Mouse (Mus musculus) kidney, embryonic 15.5 days (tissue): ENCODE measurements at regions not wholly inside any gene's neighbourhood (a gene's known extent, or its start where the extent isn't known, plus 50 kb on each side); places are given as distances from the start of the nearest gene placed in this dataset.
A peak's percentile ranks its signal among the peaks of the same experiment; 100 is the strongest.

Source experiments
- ATAC-seq: fragments of 200-750 bp; cut with Nextera tagmentation; replicated peaks from 2 replicates; pipeline ENCODE4 v1.8.0; 2017; ENCODE audit warnings: moderate TSS enrichment; ENCODE audit not compliant: low FRiP score
- H3K27ac ChIP-seq: fragments of 300-500 bp; sonication (generic); 2 replicates; pipeline ENCODE4 v1.5.1; 2015; ENCODE audit warnings: mild to moderate bottlenecking, inconsistent platforms
- H3K27me3 ChIP-seq: fragments of 300-500 bp; sonication (generic); 2 replicates; pipeline ENCODE4 v1.6.1; 2015; ENCODE audit warnings: inconsistent platforms
- H3K36me3 ChIP-seq: fragments of 300-500 bp; sonication (generic); 2 replicates; pipeline ENCODE4 v1.6.1; 2015; ENCODE audit warnings: inconsistent platforms
- H3K4me1 ChIP-seq: fragments of 300-500 bp; sonication (generic); 2 replicates; pipeline ENCODE4 v1.6.1; 2015; ENCODE audit warnings: inconsistent platforms
- H3K4me2 ChIP-seq: fragments of 300-500 bp; sonication (generic); 2 replicates; pipeline ENCODE4 v1.6.1; 2015; ENCODE audit warnings: moderate library complexity, mild to moderate bottlenecking, inconsistent platforms
- H3K4me3 ChIP-seq: fragments of 300-500 bp; sonication (generic); replicated peaks from 2 replicates; pipeline ENCODE4 v1.5.1; 2015; ENCODE audit warnings: mild to moderate bottlenecking, inconsistent platforms
- H3K9ac ChIP-seq: fragments of 300-500 bp; sonication (generic); 2 replicates; pipeline ENCODE4 v1.6.1; 2015; ENCODE audit warnings: mild to moderate bottlenecking, inconsistent platforms
- H3K9me3 ChIP-seq: fragments of 300-500 bp; sonication (generic); replicated peaks from 2 replicates; pipeline ENCODE4 v1.6.1; 2016; ENCODE audit warnings: inconsistent platforms
- WGBS: fragments of 180-500 bp; shearing (Covaris S2); methylation state at CpG from one replicate; pipeline ENCODE4 v1.1.7; 2015; ENCODE audit warnings: mixed read lengths; 5-methylcytosine and 5-hydroxymethylcytosine counted together

GRCm38 (mm10) chr15:13455560-13456219 lies 282.2 kb upstream of the Cdh6 start:
- 81% methylated on average over 8 of the region's 8 CpGs for WGBS
- no peaks in the 10 kb centered on the region for H3K4me1 ChIP-seq
- no peak overlapping the region for H3K9ac ChIP-seq
- no peak for ATAC-seq
- H3K27ac ChIP-seq: no peak overlapping the region
- no peaks in the 10 kb centered on the region for H3K9me3 ChIP-seq
- no peak overlapping the region for H3K4me2 ChIP-seq
- H3K4me3 ChIP-seq: no peak overlapping the region
- no peaks in the 10 kb centered on the region for H3K27me3 ChIP-seq
- no peaks in the 10 kb centered on the region for H3K36me3 ChIP-seq

GRCm38 (mm10) chr15:13450385-13450784 lies 276.9 kb upstream of the Cdh6 start:
- Histone ChIP-seq H3K4me2 (no peak overlapping the region), H3K4me1 (no peaks in the 10 kb centered on the region), H3K9me3 (no peaks in the 10 kb centered on the region), H3K9ac (no peak overlapping the region), H3K36me3 (no peaks in the 10 kb centered on the region), H3K27me3 (no peaks in the 10 kb centered on the region), H3K4me3 (no peak overlapping the region), H3K27ac (no peak overlapping the region)
- no peak for ATAC-seq
- WGBS: 89% methylated on average over 5 of the region's 5 CpGs

- Histone ChIP-seq H3K4me3 (no peak overlapping the region), H3K27me3 (no peaks in the 10 kb centered on the region), H3K9ac (no peak overlapping the region), H3K4me2 (no peak overlapping the region), H3K36me3 (no peaks in the 10 kb centered on the region), H3K27ac (no peak overlapping the region), H3K9me3 (no peaks in the 10 kb centered on the region), H3K4me1 (no peaks in the 10 kb centered on the region)
- WGBS: 82% methylated on average over 1 of the region's 1 CpGs
- no peak for ATAC-seq
Observed at GRCm38 (mm10) chr15:13434608-13435007, 261.1 kb upstream of the Cdh6 start.

DNA sequence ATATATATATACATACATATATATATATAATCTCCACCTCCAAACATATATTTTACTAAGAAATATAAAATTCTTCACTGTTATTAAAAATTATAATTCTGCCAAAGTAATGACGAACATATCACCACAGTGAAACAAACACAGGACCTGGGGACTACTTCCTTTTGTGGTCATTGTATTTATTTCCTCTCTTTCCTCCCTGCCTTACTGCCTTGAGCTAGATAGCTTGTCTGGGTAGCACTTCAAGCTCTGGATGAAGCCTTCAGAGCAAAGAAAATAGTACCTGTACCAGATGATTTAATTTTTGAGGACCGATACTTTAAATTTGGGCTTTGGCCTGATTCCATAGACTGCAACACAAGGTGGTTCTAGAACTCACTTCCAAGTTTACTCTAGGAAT lies 259.5 kb upstream of the Cdh6 start:
- H3K27ac ChIP-seq: no peak overlapping the region
- no peaks in the 10 kb centered on the region for H3K9me3 ChIP-seq
- no peak overlapping the region for H3K4me3 ChIP-seq
- 88% methylated on average over 2 of the region's 2 CpGs for WGBS
- no peak overlapping the region for H3K4me2 ChIP-seq
- H3K27me3 ChIP-seq: no peaks in the 10 kb centered on the region
- no peaks in the 10 kb centered on the region for H3K4me1 ChIP-seq
- ATAC-seq: no peak
- H3K36me3 ChIP-seq: no peaks in the 10 kb centered on the region
- no peak overlapping the region for H3K9ac ChIP-seq

- no peaks in the 10 kb centered on the region for H3K9me3 ChIP-seq
- H3K4me2 ChIP-seq: no peak overlapping the region
- peak; percentile 87 for ATAC-seq
- no peak overlapping the region for H3K4me3 ChIP-seq
- no peaks in the 10 kb centered on the region for H3K4me1 ChIP-seq
- H3K9ac ChIP-seq: no peak overlapping the region
- H3K27me3 ChIP-seq: no peaks in the 10 kb centered on the region
- WGBS: 20% methylated on average over 3 of the region's 3 CpGs
- no peak overlapping the region for H3K27ac ChIP-seq
- no peaks in the 10 kb centered on the region for H3K36me3 ChIP-seq
Observed at GRCm38 (mm10) chr15:13419616-13420015, 246.1 kb upstream of the Cdh6 start.

- H3K4me2 ChIP-seq: no peak overlapping the region
- no peaks in the 10 kb centered on the region for H3K36me3 ChIP-seq
- no peaks in the 10 kb centered on the region for H3K9me3 ChIP-seq
- H3K27ac ChIP-seq: no peak overlapping the region
- no peaks in the 10 kb centered on the region for H3K4me1 ChIP-seq
- no peak for ATAC-seq
- no peak overlapping the region for H3K4me3 ChIP-seq
- H3K27me3 ChIP-seq: no peaks in the 10 kb centered on the region
- WGBS: 64% methylated on average over 11 of the region's 11 CpGs
- H3K9ac ChIP-seq: no peak overlapping the region
Observed at GRCm38 (mm10) chr15:13410065-13410688, 236.7 kb upstream of the Cdh6 start.

GRCm38 (mm10) chr15:13393155-13393554 lies 219.7 kb upstream of the Cdh6 start:
- H3K4me1 ChIP-seq: no peaks in the 10 kb centered on the region
- ATAC-seq: no peak
- H3K9me3 ChIP-seq: no peaks in the 10 kb centered on the region
- no peaks in the 10 kb centered on the region for H3K36me3 ChIP-seq
- 68% methylated on average over 6 of the region's 6 CpGs for WGBS
- H3K4me2 ChIP-seq: no peak overlapping the region
- no peaks in the 10 kb centered on the region for H3K27me3 ChIP-seq
- H3K27ac ChIP-seq: no peak overlapping the region
- no peak overlapping the region for H3K9ac ChIP-seq
- no peak overlapping the region for H3K4me3 ChIP-seq

- H3K36me3 ChIP-seq: no peaks in the 10 kb centered on the region
- H3K27me3 ChIP-seq: no peaks in the 10 kb centered on the region
- H3K4me2 ChIP-seq: no peak overlapping the region
- no peak overlapping the region for H3K27ac ChIP-seq
- H3K9ac ChIP-seq: no peak overlapping the region
- H3K4me3 ChIP-seq: no peak overlapping the region
- 68% methylated on average over 4 of the region's 4 CpGs for WGBS
- no peak for ATAC-seq
- no peaks in the 10 kb centered on the region for H3K9me3 ChIP-seq
- no peaks in the 10 kb centered on the region for H3K4me1 ChIP-seq
Observed at GRCm38 (mm10) chr15:13391331-13391730, 217.9 kb upstream of the Cdh6 start.

DNA sequence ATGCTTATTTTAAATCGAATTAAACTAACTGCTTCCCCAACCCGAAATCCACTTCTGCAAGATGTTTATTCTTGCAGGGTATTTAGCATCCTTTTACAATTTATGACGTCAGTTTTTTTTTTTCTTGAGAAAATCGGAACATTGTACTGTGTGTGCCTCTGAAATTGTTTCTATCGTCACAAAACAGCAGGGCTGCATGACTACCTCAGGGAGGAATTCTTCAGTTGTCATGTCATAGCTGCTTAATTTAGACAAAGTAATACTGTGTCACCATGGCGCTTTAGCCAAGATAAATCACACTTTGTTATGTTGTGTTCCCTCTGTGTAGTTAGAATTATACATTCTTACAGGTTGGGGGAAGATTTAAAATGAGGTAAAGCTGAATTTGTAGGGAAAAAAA lies 211.3 kb upstream of the Cdh6 start:
- H3K4me3 ChIP-seq: no peak overlapping the region
- no peak overlapping the region for H3K9ac ChIP-seq
- no peaks in the 10 kb centered on the region for H3K27me3 ChIP-seq
- H3K4me2 ChIP-seq: no peak overlapping the region
- WGBS: 28% methylated on average over 6 of the region's 6 CpGs
- no peaks in the 10 kb centered on the region for H3K4me1 ChIP-seq
- no peak overlapping the region for H3K27ac ChIP-seq
- peak; percentile 66 for ATAC-seq
- no peaks in the 10 kb centered on the region for H3K36me3 ChIP-seq
- no peaks in the 10 kb centered on the region for H3K9me3 ChIP-seq

- no peak overlapping the region for H3K4me3 ChIP-seq
- H3K4me1 ChIP-seq: no peaks in the 10 kb centered on the region
- no peak overlapping the region for H3K4me2 ChIP-seq
- no peak overlapping the region for H3K27ac ChIP-seq
- H3K9me3 ChIP-seq: no peaks in the 10 kb centered on the region
- no peak overlapping the region for H3K9ac ChIP-seq
- 94% methylated on average over 3 of the region's 3 CpGs for WGBS
- H3K27me3 ChIP-seq: no peaks in the 10 kb centered on the region
- no peak for ATAC-seq
- no peaks in the 10 kb centered on the region for H3K36me3 ChIP-seq
Observed at GRCm38 (mm10) chr15:13375590-13375989, 202.1 kb upstream of the Cdh6 start.

- H3K4me2 ChIP-seq: no peak overlapping the region
- ATAC-seq: peak; percentile 66
- H3K9ac ChIP-seq: no peak overlapping the region
- 74% methylated on average over 5 of the region's 5 CpGs for WGBS
- no peaks in the 10 kb centered on the region for H3K9me3 ChIP-seq
- no peaks in the 10 kb centered on the region for H3K36me3 ChIP-seq
- H3K27me3 ChIP-seq: no peaks in the 10 kb centered on the region
- peaks cover 6% of the 10 kb centered on the region; the same call in 1 of the 2 replicates for H3K4me1 ChIP-seq
- H3K4me3 ChIP-seq: no peak overlapping the region
- H3K27ac ChIP-seq: no peak overlapping the region
Observed at GRCm38 (mm10) chr15:13368799-13369198, 195.3 kb upstream of the Cdh6 start.

GRCm38 (mm10) chr15:13367291-13367954 lies 193.9 kb upstream of the Cdh6 start:
- peak; percentile 74 for ATAC-seq
- peak overlapping the region; percentile 40 for H3K4me2 ChIP-seq
- no peaks in the 10 kb centered on the region for H3K9me3 ChIP-seq
- no peaks in the 10 kb centered on the region for H3K36me3 ChIP-seq
- 35% methylated on average over 16 of the region's 16 CpGs for WGBS
- peaks cover 6% of the 10 kb centered on the region; the same call in 1 of the 2 replicates for H3K4me1 ChIP-seq
- no peak overlapping the region for H3K9ac ChIP-seq
- H3K27ac ChIP-seq: no peak overlapping the region
- no peak overlapping the region for H3K4me3 ChIP-seq
- no peaks in the 10 kb centered on the region for H3K27me3 ChIP-seq
